Mouse (Mus musculus): ENCODE measurements around the gene Ncor1.
"Not testable (repeated sequence)": the region's sequence is repeated elsewhere in the genome, so short reads cannot be mapped to it uniquely, and the experiment has no call there.

The Ncor1 gene

GRCm38 (mm10) chr11:62351948-62352347 is 106.4 kb downstream of the Ncor1 start:
- no peak for DNase-seq

- no peak for DNase-seq
Measured at GRCm38 (mm10) chr11:62343002-62343401, 115.3 kb downstream of the Ncor1 start.

- no peak for DNase-seq
Measured at GRCm38 (mm10) chr11:62332228-62332627, 126.1 kb downstream of the Ncor1 start.

GRCm38 (mm10) chr11:62331141-62331540 is 127.2 kb downstream of the Ncor1 start:
- DNase-seq: no peak

- no peak for DNase-seq
Measured at GRCm38 (mm10) chr11:62323659-62324058, 134.7 kb downstream of the Ncor1 start.

GRCm38 (mm10) chr11:62320097-62320496 is 138.2 kb downstream of the Ncor1 start:
- DNase-seq: no peak

- no peak for DNase-seq
Measured at GRCm38 (mm10) chr11:62317746-62318145, 140.6 kb downstream of the Ncor1 start.

- no peak for DNase-seq
Measured at GRCm38 (mm10) chr11:62314984-62315383, 143.4 kb downstream of the Ncor1 start.

GRCm38 (mm10) chr11:62309296-62309695 is 149.0 kb downstream of the Ncor1 start:
- no peak for DNase-seq

GRCm38 (mm10) chr11:62305866-62306265 is 152.5 kb downstream of the Ncor1 start:
- no peak for DNase-seq

- no peak for DNase-seq
Measured at GRCm38 (mm10) chr11:62298883-62299282, 159.5 kb downstream of the Ncor1 start.

GRCm38 (mm10) chr11:62294121-62294520 is 164.2 kb downstream of the Ncor1 start:
- no peak for DNase-seq

GRCm38 (mm10) chr11:62287700-62288099 is 170.6 kb downstream of the Ncor1 start:
- DNase-seq: no peak

GRCm38 (mm10) chr11:62285020-62285419 is 173.3 kb downstream of the Ncor1 start:
- no peak for DNase-seq

- DNase-seq: not testable (repeated sequence)
Measured at GRCm38 (mm10) chr11:62284020-62284419, 174.3 kb downstream of the Ncor1 start.

GRCm38 (mm10) chr11:62281601-62281997 is 176.7 kb downstream of the Ncor1 start:
- peak; percentile 69 for DNase-seq

GRCm38 (mm10) chr11:62280675-62281600 is 177.4 kb downstream of the Ncor1 start, which contains the start of the genes Zswim7 and Ttc19:
TSS of gene Zswim7 (minus strand) at chr11:62281375.
TSS of gene Ttc19 (plus strand) at chr11:62281473.
- DNase-seq: peak; percentile 95

- DNase-seq: peak; percentile 73
Measured at GRCm38 (mm10) chr11:62278027-62278426, 180.3 kb downstream of the Ncor1 start.

GRCm38 (mm10) chr11:62277086-62277485 is 181.3 kb downstream of the Ncor1 start:
- DNase-seq: no peak

- no peak for DNase-seq
Measured at GRCm38 (mm10) chr11:62270851-62271250, 187.5 kb downstream of the Ncor1 start.

- peak; percentile 21 for DNase-seq
Measured at GRCm38 (mm10) chr11:62269097-62269496, 189.2 kb downstream of the Ncor1 start.

- DNase-seq: no peak
Measured at GRCm38 (mm10) chr11:62268381-62268780, 190.0 kb downstream of the Ncor1 start.

- peak; percentile 57 for DNase-seq
Measured at GRCm38 (mm10) chr11:62266466-62267214, 191.7 kb downstream of the Ncor1 start.

All from retina, postnatal 1 day (tissue).